Mouse (Mus musculus) ES-CJ7 (cell line): ENCODE data around the gene Hbb-bh2.
A peak's percentile ranks its signal among the peaks of the same experiment; 100 is the strongest.
"Not testable (repeated sequence)": the region's sequence is repeated elsewhere in the genome, so short reads cannot be mapped to it uniquely, and the experiment has no call there.

Source experiments
- DNase-seq: peaks from one replicate; pipeline ENCODE4 v3.0.0; 2011; ENCODE audit warnings: low read depth, low spot score

Gene Hbb-bh2

GRCm38 (mm10) chr7:103812174-103812573 lies 28.1 kb downstream of the Hbb-bh2 start:
- no peak for DNase-seq

DNA sequence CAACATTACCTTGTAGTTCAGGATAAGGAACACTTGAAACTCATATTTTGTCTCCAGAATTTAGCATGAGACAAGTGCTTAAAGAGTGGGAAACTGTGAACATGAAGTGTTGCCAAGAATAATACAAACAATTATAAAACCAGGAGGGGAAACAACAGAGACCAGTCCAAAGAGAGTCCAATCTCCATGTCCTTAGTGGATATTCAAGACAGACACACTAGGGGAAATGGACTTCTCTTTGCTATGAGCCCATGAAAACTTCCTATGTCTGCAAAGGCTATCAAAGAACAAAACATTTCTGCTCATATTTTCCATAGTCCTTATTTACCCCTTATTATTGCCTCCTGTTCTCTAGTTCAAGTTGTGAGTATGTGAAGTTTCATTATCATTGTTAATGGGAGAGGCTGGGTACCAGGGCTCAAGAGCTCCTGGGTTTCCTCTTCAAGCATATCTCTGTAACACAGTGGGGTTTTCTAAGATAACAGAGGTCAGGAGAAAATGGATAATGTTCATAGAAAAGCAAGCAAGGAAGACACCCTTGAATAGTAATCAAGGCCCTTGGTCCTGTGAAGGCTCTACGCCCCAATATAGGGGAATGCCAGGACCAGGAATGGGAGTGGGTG lies 29.0 kb downstream of the Hbb-bh2 start:
- no peak for DNase-seq

DNA sequence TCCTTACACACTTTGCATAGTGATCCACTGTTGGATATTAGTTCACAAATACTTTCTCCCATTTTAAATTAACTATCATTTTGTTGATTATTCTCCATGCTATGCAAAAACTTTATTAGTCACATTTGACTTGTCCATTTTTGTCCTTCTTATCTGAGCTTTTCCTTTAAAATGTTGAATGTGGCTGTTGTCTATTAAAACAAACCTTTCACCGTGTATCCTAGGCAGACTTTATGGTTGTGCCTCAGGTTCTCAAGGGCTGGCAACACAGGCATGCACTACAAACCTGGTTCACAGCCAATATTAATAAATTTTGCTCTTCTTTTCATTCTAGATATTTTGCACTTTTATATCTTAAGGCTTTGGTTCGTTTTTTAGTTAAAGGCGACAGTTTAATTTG lies 29.6 kb downstream of the Hbb-bh2 start:
- no peak for DNase-seq

- no peak for DNase-seq
Measured at GRCm38 (mm10) chr7:103810296-103810695, 30.0 kb downstream of the Hbb-bh2 start.

DNA sequence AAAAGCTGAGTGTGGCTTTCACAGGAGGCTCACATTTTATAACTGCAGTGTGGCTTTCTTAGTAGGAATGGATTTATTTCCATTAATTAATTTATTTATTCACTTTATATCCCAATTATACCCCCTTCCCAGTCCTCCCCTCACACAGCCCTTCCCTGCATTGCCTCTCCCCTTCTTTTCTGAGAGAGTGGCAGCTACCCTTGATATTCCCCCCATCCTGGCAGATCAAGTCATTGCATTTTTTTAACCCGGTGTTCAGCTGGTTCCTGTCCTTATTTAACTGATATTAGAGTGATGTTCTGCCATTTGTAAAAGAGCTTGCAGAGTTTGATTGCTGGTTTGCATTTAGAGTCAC lies 30.5 kb downstream of the Hbb-bh2 start:
- no peak for DNase-seq

- no peak for DNase-seq
Measured at GRCm38 (mm10) chr7:103808971-103809800, 31.1 kb downstream of the Hbb-bh2 start.

DNA sequence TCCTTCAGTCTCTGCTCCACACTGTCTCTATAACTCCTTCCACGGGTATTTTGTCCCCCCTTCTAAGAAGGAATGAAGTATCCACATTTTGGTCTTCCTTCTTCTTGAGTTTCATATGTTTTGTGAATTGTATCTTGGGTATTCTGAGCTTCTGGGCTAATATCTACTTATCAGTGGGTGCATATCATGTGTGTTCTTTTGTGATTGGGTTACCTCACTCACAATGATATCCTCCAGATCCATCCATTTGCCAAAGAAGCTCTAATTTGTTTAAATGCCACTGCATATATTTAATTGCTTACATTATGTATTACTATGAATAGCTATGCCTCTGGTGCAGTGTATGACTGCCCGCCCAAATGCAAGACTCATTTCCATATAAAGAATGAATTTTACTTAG lies 32.2 kb downstream of the Hbb-bh2 start:
- DNase-seq: not testable (repeated sequence)

DNA sequence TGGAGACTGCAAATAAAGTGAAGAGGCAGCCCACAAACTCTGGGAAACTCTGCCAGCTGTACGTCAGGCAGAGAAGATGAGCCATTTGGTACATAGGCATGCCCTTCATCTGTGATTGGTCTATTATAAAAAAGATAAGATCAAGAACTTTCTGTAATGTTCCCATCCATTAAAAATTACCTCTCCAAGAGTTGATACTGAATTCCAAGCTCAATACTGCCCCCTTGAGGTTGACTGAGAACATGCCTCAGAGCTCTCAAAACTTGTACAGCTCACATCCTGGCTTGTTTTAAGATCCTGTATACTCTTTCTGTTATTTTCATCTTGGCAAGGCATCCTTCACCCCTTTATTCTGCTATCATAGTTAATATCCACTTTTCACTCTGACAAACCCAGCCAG lies 33.5 kb downstream of the Hbb-bh2 start:
- peak; percentile 41 for DNase-seq

GRCm38 (mm10) chr7:103792669-103793388 lies 47.5 kb downstream of the Hbb-bh2 start:
- DNase-seq: peak; percentile 2

DNA sequence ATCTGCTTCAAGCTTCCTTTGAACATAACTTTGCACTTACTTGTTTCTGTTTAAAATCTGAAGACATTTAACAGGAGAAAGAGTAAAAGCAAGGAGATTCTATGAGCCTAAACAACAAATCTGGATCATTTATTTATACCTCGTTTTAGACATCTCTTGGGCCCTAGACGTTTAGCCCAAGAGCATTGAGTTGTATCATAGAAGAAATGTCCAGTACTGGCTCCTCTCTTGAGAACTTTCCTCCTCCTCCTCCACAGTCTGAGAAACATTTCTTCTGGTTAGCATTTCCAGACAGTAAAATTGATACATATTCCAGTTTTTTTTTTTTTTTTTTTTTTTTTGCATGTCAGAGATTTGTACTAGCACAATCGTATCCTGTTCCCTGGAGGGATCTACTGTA lies 48.6 kb downstream of the Hbb-bh2 start, which contains the start of gene Olfr67:
TSS of gene Olfr67 (minus strand) at position 101 of the 400 bp plus-strand sequence.
- no peak for DNase-seq
